Mouse (Mus musculus): ENCODE results near the gene Abr.

Abr gene

GRCm38 (mm10) chr11:76456897-76457296 lies 165.2 kb downstream of the Abr start:
- no peak for DNase-seq (ENCODE audit: low spot score)

GRCm38 (mm10) chr11:76456233-76456632 lies 165.9 kb downstream of the Abr start:
- peak; percentile 76 for DNase-seq (ENCODE audit: low spot score)

DNA sequence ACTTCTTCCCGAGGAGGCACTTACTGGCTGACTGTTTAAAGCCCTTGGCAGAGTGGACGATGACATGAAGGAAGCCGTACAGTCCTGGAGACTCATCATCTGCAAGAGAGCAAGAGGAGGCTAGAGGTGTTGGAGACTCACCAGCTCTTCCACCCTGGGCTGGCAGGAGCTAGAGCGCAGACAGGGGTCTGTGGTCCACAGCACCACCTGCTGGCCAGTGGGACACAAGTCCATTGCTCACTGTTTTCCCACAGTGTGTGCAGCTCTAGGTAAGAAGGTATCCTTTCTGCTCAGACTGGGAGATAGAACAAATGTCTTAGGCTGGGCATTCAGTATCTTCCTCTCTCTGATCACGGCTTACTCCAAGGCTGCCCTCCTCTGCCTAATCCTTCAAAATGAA lies 167.6 kb downstream of the Abr start:
- peak; percentile 30 for DNase-seq (ENCODE audit: low spot score)

DNA sequence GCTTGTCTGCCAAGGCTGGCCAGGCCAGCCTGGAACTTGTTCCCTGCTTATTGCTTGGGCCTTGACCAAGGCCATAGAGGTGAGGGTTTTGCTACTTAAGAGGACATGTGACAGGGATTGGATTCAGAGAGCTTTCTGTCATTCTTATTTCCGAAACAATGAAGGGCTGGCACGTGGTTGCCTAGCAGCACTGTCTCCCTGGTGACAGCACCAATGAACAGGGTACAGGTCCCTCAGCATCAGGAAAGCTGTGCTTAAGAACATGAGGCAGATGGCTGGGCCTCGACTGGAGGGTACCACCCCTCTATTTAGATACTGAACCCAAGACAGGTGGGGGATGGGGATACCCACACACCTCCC lies 171.9 kb downstream of the Abr start:
- DNase-seq (ENCODE audit: low spot score) = no peak

DNA sequence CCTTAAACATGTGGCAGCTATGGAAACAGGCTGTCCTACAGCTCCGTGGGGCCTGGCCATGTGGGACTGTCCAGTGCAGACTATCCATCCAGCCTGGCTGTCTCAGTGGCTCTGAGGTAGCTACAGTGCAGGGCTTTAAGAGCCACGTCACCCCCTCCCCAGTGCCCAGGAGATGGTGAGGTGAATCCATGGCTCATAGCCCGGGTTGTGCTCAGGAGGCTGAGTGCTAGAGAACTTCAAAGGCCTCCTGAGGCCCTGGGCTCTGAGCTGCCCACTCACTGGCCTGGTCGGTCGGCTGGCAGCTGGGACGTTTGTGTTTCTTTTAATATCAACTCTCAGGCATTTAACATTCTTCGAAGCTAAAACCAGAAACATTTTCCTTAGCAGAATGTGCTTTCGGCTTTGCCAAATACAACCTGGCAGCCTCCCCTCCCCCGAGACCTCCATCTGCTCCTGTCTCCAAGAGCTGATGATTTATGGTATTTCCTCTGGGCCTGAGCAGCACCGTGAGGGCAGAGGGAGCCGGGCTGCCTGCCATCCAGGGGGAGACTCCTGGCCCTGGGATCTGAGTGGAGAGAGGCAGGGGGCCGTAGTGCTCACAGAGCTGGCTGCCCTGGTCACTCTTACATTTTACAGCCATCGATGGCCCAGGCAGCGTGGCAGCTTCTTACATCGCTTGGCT lies 172.5 kb downstream of the Abr start:
- DNase-seq (ENCODE audit: low spot score) = no peak

GRCm38 (mm10) chr11:76446251-76446650 lies 175.9 kb downstream of the Abr start:
- no peak for DNase-seq (ENCODE audit: low spot score)

DNA sequence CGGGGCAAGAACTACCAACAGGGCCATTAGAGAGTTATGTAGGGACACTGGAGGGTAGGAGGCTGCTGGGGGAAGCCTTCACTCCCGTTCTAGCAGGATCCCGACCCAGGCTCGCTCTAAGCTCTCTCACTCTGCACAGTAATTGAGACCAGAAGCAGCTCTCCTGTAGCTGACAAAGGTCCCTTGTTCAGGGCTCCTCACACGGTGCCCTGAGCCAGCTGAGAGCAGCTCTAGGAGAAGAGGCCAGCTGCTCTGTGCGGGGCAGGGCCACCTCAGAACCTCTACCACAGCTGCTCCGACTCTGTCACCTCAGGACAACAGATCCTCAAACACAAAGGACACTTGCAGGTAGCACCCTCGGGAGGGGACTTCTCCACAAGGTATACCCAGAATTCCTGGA lies 176.7 kb downstream of the Abr start:
- no peak for DNase-seq (ENCODE audit: low spot score)

GRCm38 (mm10) chr11:76439666-76440065 lies 182.4 kb downstream of the Abr start:
- DNase-seq (ENCODE audit: low spot score) = no peak

GRCm38 (mm10) chr11:76436864-76437437 lies 185.2 kb downstream of the Abr start:
- DNase-seq (ENCODE audit: low spot score) = no peak

GRCm38 (mm10) chr11:76436009-76436408 lies 186.1 kb downstream of the Abr start:
- no peak for DNase-seq (ENCODE audit: low spot score)

DNA sequence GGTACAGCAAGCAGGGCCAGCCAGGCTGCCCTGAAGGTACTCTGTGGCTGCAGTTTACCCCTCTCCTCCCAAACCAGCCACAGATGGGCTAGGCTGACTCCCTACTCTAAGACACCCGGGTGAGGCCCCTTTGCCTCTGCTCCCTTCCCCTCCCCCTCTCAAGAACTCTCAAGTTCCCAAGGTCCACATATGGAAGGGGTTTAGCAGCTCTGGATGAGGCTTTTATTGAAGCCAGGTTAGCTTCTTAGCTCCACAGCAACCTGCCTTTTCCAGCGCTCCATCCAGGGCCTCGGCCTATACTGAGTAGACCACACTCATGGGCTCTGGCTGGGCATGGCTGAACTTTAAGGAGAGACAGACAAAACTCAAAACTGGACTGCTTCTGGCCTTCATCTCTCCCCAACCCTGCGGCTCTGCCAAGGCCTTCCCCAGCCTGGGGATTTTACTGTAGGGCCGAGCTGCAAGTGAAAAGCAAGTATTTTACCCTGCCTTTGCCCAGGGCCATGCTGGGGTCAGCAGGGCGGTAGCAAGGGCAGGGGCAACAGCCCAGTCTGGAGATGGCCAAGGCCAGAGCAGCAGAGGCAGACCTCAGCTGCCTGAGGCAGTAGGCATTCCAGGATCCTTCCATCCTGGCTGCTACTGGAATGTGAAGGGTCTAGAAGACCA lies 192.0 kb downstream of the Abr start:
- DNase-seq (ENCODE audit: low spot score) = no peak

- DNase-seq (ENCODE audit: low spot score) = no peak
These were observed 192.6 kb downstream of the Abr start for GRCm38 (mm10) chr11:76429556-76429955.

GRCm38 (mm10) chr11:76429046-76429445 lies 193.1 kb downstream of the Abr start:
- DNase-seq (ENCODE audit: low spot score) = no peak

- no peak for DNase-seq (ENCODE audit: low spot score)
These were observed 194.3 kb downstream of the Abr start for GRCm38 (mm10) chr11:76427781-76428180.

DNA sequence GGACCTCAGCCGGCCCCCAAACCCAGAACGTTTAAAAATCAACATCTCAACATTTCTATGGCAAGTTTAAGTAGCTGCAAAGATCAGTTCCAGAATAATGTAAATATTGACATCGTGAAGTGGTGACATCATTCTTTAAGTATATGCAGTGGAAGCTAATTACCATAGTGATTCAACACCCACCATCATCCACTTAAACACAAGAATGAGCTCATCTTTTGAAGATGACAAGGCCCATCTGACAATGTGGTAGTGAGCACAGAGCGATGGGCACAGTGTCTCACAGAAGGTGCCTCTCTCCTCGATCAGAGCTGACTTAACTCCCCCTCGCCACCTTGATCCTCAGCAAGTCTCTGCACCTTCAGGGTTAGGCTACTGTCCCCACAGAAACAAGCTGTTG lies 196.4 kb downstream of the Abr start:
- no peak for DNase-seq (ENCODE audit: low spot score)

DNA sequence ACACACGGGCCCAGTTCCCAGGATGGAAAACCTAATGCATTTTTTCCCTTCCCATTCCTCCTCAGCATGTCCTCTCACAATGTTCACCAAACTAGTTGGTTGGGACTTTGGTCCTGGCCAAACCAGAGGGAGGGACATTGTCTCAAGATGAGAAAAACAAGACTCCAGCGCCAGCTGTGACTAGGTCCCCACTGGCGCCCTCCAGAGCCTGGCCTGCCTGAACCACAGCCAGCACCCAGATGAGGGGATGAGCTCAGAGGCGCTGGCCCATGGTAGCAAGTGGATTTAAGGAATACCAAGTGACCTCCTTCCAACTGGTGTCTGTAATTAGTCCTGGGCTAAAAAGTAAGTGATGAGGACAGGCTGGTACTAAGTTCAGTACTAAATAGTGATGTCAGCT lies 201.2 kb downstream of the Abr start:
- DNase-seq (ENCODE audit: low spot score) = no peak

DNA sequence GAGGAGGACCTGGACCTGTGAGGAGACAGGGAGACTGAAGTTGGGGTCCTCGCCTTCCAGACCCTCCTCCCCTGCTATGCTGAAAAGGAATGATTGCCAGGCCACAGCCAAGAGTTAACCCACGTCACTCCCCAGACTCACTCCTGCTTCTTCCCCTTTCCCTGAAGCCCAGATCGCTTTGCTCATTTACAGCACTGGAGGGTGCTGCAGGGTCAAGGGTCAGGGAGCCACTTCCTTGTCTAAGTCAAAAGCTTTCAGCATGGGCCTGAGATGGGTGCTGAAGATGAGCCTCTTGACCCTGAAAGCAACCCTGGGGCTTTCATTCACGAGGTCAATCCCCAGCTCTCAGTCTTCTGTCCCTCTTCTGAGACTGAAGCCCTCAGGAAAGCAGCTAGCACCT lies 202.9 kb downstream of the Abr start:
- no peak for DNase-seq (ENCODE audit: low spot score)

- no peak for DNase-seq (ENCODE audit: low spot score)
These were observed 203.7 kb downstream of the Abr start for GRCm38 (mm10) chr11:76418423-76418822.

GRCm38 (mm10) chr11:76415985-76416384 lies 206.1 kb downstream of the Abr start:
- no peak for DNase-seq (ENCODE audit: low spot score)

DNA sequence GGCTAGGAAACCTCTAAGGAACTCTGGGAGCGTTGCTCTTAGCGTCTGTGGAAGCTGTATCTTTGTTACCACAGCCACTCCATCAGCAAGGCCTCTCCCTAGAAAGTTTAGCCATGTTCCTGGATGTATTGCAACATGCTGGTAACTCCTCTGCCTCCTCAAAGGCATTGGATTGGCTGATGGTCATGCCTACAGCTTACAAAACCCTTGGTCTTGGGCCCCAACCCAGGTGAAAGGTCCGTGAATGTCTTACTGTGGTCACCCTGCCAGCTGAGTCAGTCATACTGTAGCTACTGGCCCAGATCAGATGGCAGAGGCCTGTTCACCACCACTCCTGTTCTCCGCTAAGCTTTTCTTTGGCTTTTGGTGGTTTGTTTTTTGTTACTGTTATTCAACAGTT lies 207.1 kb downstream of the Abr start:
- DNase-seq (ENCODE audit: low spot score) = no peak

DNA sequence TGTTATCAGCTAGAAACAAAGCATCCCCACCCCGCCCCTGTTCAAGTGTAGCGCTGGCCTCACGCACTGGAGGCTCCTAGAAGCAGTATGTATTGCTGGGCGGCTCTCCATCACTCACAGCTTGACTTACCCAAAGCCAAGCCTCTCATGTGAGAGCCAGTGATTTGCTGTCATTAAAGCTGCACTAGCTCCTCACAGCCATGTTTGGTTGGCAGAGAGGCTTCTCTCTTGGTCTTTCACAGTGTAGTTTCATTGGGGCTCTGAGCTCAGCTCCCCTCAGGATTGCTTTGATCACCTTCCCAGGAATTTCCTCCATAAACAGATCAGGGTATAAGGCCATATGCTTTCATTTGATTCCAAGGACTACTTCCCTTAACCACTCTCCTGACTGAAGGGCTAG lies 208.9 kb downstream of the Abr start:
- no peak for DNase-seq (ENCODE audit: low spot score)

DNA sequence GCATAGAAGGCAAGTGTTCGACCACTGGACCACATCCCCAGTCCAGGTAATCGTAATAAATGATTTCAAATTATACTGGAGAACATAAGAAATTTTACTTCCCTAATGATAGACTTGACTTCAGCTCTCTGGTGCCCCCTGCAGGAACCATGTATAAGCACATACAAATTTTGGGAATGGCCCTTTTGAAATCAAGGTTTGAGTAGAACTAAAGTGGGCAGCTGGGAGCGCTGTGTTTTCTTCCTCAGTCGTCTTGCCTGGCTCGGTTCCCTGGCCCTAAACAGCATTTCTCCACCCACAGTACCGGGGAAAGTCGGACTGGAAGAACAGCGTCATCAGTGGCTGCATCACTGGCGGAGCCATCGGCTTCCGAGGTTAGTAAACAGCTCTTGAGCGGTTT lies 211.3 kb downstream of the Abr start:
- peak; percentile 34 for DNase-seq (ENCODE audit: low spot score)

- DNase-seq (ENCODE audit: low spot score) = peak; percentile 91
These were observed 215.2 kb downstream of the Abr start, which contains the start of gene Timm22 for GRCm38 (mm10) chr11:76406702-76407583. Gene Timm22, plus strand, starts transcription at chr11:76406952.

All from spleen, adult 12 weeks (tissue).